In the genomic region with DNA sequence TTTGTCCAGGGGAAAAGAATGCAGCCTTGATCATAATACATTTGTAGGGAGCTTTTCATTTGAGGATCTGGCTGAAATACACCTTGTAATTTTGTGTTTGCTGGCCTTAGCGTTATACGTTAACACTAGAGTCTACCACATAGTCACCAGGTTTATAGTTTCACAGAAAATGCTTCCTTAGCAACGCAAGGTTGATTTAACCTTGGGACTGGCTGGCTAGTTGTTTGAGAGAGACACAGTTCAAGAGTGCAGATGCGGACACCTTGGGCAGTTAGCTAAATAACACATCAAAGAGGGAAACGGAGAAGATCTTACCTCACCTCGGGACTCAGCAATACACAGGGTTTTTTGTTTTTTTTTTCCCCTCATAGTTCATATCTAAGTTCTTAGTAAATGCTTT, we compare ENCODE assay signal across 18 mouse cellular contexts.
DNase-seq lines count a peak whose midpoint lies in the region; ATAC-seq and TF ChIP-seq lines count a peak whose summit lies in the region.
"Had no signal": no experiment of that assay in that cellular context is flagged by ENCODE, and none has a peak within 500 bp of the region (broad histone marks: within the 10 kb centered on the region; RNA-seq: fewer than 3 reads in every experiment).

No protein-coding gene starts in this region.

- H3K27ac ChIP-seq in heart, embryonic 10.5 days = peak overlapping the region; percentile 63; the same call in 1 of the 2 replicates
- H3K27ac ChIP-seq in left cerebral cortex, adult 2 months = 0 out of 2 replicates have a peak overlapping the region, but pooled peaks have one; percentile 53
- H3K27ac ChIP-seq in kidney, embryonic 15.5 days = 0 out of 2 replicates have a peak overlapping the region, but pooled peaks have one; percentile 52
- H3K27ac ChIP-seq in intestine, embryonic 15.5 days = no peak overlapping the region
- H3K27ac ChIP-seq: forebrain, embryonic 12.5 days; limb, embryonic 13.5 days; liver, embryonic 14.5 days; stomach, embryonic 15.5 days had no signal

- H3K27me3 ChIP-seq in heart, embryonic 10.5 days (ENCODE audit: insufficient read depth, poor library complexity, severe bottlenecking) = no peaks in the 10 kb centered on the region
- no peaks in the 10 kb centered on the region for H3K27me3 ChIP-seq in kidney, embryonic 15.5 days
- H3K27me3 ChIP-seq in intestine, embryonic 15.5 days (replicated peaks) = no peaks in the 10 kb centered on the region
- H3K27me3 ChIP-seq: forebrain, embryonic 12.5 days; heart, embryonic 12.5 days; limb, embryonic 13.5 days; stomach, embryonic 15.5 days had no signal

- intact Hi-C loops in heart, postnatal 36 days (cut with DNase I) = no loop called here
- intact Hi-C loops in left cerebral cortex, adult 2 months (cut with DNase I) = no loop called here
- intact Hi-C loops in left cerebral cortex, postnatal 25 days (cut with DNase I) = no loop called here

- peaks cover 27% of the 10 kb centered on the region for H3K4me1 ChIP-seq in heart, embryonic 10.5 days
- peaks cover 12% of the 10 kb centered on the region for H3K4me1 ChIP-seq in kidney, embryonic 15.5 days
- 0 out of 2 replicates have a peak, but pooled peaks cover 3% of the 10 kb centered on the region for H3K4me1 ChIP-seq in intestine, embryonic 15.5 days (replicated peaks)

- WGBS in heart, embryonic 10.5 days = 73% methylated on average over 6 of the region's 6 CpGs
- 40% methylated on average over 6 of the region's 6 CpGs for WGBS in kidney, embryonic 15.5 days
- WGBS in intestine, embryonic 15.5 days = 53% methylated on average over 6 of the region's 6 CpGs

- no peaks in the 10 kb centered on the region for H3K36me3 ChIP-seq in heart, embryonic 10.5 days
- no peaks in the 10 kb centered on the region for H3K36me3 ChIP-seq in kidney, embryonic 15.5 days
- no peaks in the 10 kb centered on the region for H3K36me3 ChIP-seq in intestine, embryonic 15.5 days
- H3K36me3 ChIP-seq: forebrain, embryonic 12.5 days; heart, embryonic 12.5 days; limb, embryonic 13.5 days; stomach, embryonic 15.5 days had no signal

- peak; percentile 63 for ATAC-seq in kidney, embryonic 15.5 days (replicated peaks; ENCODE audit: low FRiP score)
- no peak for ATAC-seq in intestine, embryonic 15.5 days

- TF ChIP-seq CTCF in left cerebral cortex, adult 2 months (IDR thresholded peaks at IDR 0.05) = no peak

- no peak overlapping the region for H3K4me3 ChIP-seq in heart, embryonic 10.5 days
- no peak overlapping the region for H3K4me3 ChIP-seq in left cerebral cortex, adult 2 months
- no peak overlapping the region for H3K4me3 ChIP-seq in kidney, embryonic 15.5 days (replicated peaks)
- no peak overlapping the region for H3K4me3 ChIP-seq in intestine, embryonic 15.5 days (replicated peaks)
- H3K4me3 ChIP-seq: forebrain, embryonic 12.5 days; heart, embryonic 12.5 days; limb, embryonic 13.5 days; stomach, embryonic 15.5 days had no signal

- DNase-seq in heart, embryonic 10.5 days (ENCODE audit: low spot score) = no peak
- DNase-seq in heart, postnatal 36 days = no peak
- DNase-seq in left cerebral cortex, adult 2 months (ENCODE audit: extremely low spot score in 1 of 2, low spot score in 2 of 2) = no peak
- no peak for DNase-seq in left cerebral cortex, postnatal 25 days (ENCODE audit: low spot score in 2 of 2)
- peak; percentile 34 for DNase-seq in retina, embryonic 14.5 days (ENCODE audit: low spot score)
- DNase-seq in cerebellum, adult 8-10 months = no peak
- DNase-seq: cerebellum, adult 11-12 months; gastrocnemius, postnatal 36 days; right cerebral cortex, postnatal 25 days; thymus, adult 2 months had no signal

- H3K9ac ChIP-seq in kidney, embryonic 15.5 days = no peak overlapping the region
- no peak overlapping the region for H3K9ac ChIP-seq in intestine, embryonic 15.5 days
- H3K9ac ChIP-seq: forebrain, embryonic 12.5 days; heart, embryonic 12.5 days; limb, embryonic 13.5 days; liver, embryonic 14.5 days; stomach, embryonic 15.5 days had no signal

- H3K4me2 ChIP-seq in kidney, embryonic 15.5 days = no peak overlapping the region
- H3K4me2 ChIP-seq in intestine, embryonic 15.5 days (replicated peaks) = no peak overlapping the region
- H3K4me2 ChIP-seq: forebrain, embryonic 12.5 days; limb, embryonic 13.5 days; midbrain, embryonic 11.5 days; stomach, embryonic 15.5 days had no signal

- no peaks in the 10 kb centered on the region for H3K9me3 ChIP-seq in heart, embryonic 10.5 days
- no peaks in the 10 kb centered on the region for H3K9me3 ChIP-seq in kidney, embryonic 15.5 days (replicated peaks)
- no peaks in the 10 kb centered on the region for H3K9me3 ChIP-seq in intestine, embryonic 15.5 days
- H3K9me3 ChIP-seq: forebrain, embryonic 12.5 days; heart, embryonic 12.5 days; limb, embryonic 13.5 days; stomach, embryonic 15.5 days had no signal
